Mouse (Mus musculus): ENCODE data around the gene Nup214. TPM values are rescaled to one million over a fixed set of nuclear protein-coding genes. Genes with fewer than 3 reads are reported as not detected.

The Nup214 gene
- polyA plus RNA-seq, 1 experiment from 2014 or later, result 54.0 TPM

GRCm38 (mm10) chr2:32061189-32061588, 87.0 kb downstream of the Nup214 start:
- Histone ChIP-seq H3K27me3 (ENCODE audit: control insufficient read depth, insufficient read depth, low read length) (no peaks in the 10 kb centered on the region), H3K36me3 (ENCODE audit: control insufficient read depth, insufficient read depth, low read length) (0 out of 2 replicates have a peak, but pooled peaks cover 2% of the 10 kb centered on the region), H3K27ac (ENCODE audit: low read depth, low read length) (peak overlapping the region; percentile 62; the same call in 1 of the 2 replicates), H3K4me2 (no peak overlapping the region), H3K9ac (ENCODE audit: low read depth, low read length) (0 out of 2 replicates have a peak overlapping the region, but pooled peaks have one; percentile 53), H3K4me1 (ENCODE audit: control insufficient read depth, insufficient read depth, low read length) (peaks cover 92% of the 10 kb centered on the region), H3K4me3 (ENCODE audit: low read depth, low read length) (no peak overlapping the region), H3K9me3 (replicated peaks; ENCODE audit: control insufficient read depth, low read length) (no peaks in the 10 kb centered on the region)
- no peak for ATAC-seq (replicated peaks; ENCODE audit: insufficient number of reproducible peaks, low FRiP score, low TSS enrichment)
- WGBS (ENCODE audit: insufficient replicate concordance), result 54% methylated on average over 2 of the region's 2 CpGs

DNA sequence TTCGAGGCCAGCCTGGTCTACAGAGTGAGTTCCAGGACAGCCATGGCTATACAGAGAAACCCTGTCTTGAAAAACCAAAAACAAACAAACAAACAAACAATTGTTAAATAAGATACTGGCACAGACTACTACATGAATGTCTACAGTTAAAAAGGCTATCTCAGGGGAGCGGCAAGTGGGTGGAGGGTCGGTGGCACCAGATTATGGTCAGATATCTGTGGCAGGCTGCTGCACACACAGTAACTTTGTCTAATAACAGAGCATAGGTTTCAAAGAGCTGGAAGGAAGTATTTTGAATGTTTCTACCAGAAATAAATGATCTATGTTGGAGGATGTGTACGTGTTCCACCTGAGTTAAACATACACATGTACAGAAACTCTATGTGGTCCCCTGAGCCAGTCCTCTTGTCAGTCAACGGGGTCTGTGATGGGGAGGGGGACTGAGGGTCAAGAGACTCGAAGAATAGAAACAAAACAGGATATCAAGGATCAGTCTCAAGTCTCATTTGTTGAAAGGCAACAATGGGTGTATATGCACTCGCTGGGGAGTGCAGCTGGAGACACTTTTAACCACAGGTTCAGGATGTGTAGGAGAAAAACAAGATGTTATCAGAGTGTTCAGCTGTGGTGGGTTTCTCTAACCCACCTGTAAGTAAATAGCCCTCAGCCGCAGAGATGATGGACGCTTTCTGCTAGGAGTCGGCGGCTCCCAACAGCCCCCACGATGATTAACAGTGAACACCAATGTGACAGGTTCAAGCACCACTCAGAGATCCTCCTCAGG, 87.7 kb downstream of the Nup214 start:
- no peaks in the 10 kb centered on the region for H3K9me3 ChIP-seq (replicated peaks; ENCODE audit: control insufficient read depth, low read length)
- H3K36me3 ChIP-seq (ENCODE audit: control insufficient read depth, insufficient read depth, low read length), result 0 out of 2 replicates have a peak, but pooled peaks cover 2% of the 10 kb centered on the region
- H3K27ac ChIP-seq (ENCODE audit: low read depth, low read length), result peak overlapping the region; percentile 96
- no peaks in the 10 kb centered on the region for H3K27me3 ChIP-seq (ENCODE audit: control insufficient read depth, insufficient read depth, low read length)
- 44% methylated on average over 12 of the region's 12 CpGs for WGBS (ENCODE audit: insufficient replicate concordance)
- H3K9ac ChIP-seq (ENCODE audit: low read depth, low read length), result 0 out of 2 replicates have a peak overlapping the region, but pooled peaks have one; percentile 3
- H3K4me3 ChIP-seq (ENCODE audit: low read depth, low read length), result no peak overlapping the region
- no peak for ATAC-seq (replicated peaks; ENCODE audit: insufficient number of reproducible peaks, low FRiP score, low TSS enrichment)
- H3K4me2 ChIP-seq, result 0 out of 2 replicates have a peak overlapping the region, but pooled peaks have one; percentile 31
- peaks cover 90% of the 10 kb centered on the region for H3K4me1 ChIP-seq (ENCODE audit: control insufficient read depth, insufficient read depth, low read length)

- peaks cover 2% of the 10 kb centered on the region; the same call in 1 of the 2 replicates for H3K36me3 ChIP-seq (ENCODE audit: control insufficient read depth, insufficient read depth, low read length)
- peak overlapping the region; percentile 31; the same call in 1 of the 2 replicates for H3K4me2 ChIP-seq
- H3K27me3 ChIP-seq (ENCODE audit: control insufficient read depth, insufficient read depth, low read length), result no peaks in the 10 kb centered on the region
- H3K9ac ChIP-seq (ENCODE audit: low read depth, low read length), result 0 out of 2 replicates have a peak overlapping the region, but pooled peaks have one; percentile 3
- WGBS (ENCODE audit: insufficient replicate concordance), result 77% methylated on average over 15 of the region's 15 CpGs
- H3K9me3 ChIP-seq (replicated peaks; ENCODE audit: control insufficient read depth, low read length), result no peaks in the 10 kb centered on the region
- ATAC-seq (replicated peaks; ENCODE audit: insufficient number of reproducible peaks, low FRiP score, low TSS enrichment), result no peak
- H3K4me3 ChIP-seq (ENCODE audit: low read depth, low read length), result no peak overlapping the region
- peaks cover 88% of the 10 kb centered on the region for H3K4me1 ChIP-seq (ENCODE audit: control insufficient read depth, insufficient read depth, low read length)
- peak overlapping the region; percentile 96 for H3K27ac ChIP-seq (ENCODE audit: low read depth, low read length)
Observed at GRCm38 (mm10) chr2:32062626-32063410, 88.6 kb downstream of the Nup214 start.

DNA sequence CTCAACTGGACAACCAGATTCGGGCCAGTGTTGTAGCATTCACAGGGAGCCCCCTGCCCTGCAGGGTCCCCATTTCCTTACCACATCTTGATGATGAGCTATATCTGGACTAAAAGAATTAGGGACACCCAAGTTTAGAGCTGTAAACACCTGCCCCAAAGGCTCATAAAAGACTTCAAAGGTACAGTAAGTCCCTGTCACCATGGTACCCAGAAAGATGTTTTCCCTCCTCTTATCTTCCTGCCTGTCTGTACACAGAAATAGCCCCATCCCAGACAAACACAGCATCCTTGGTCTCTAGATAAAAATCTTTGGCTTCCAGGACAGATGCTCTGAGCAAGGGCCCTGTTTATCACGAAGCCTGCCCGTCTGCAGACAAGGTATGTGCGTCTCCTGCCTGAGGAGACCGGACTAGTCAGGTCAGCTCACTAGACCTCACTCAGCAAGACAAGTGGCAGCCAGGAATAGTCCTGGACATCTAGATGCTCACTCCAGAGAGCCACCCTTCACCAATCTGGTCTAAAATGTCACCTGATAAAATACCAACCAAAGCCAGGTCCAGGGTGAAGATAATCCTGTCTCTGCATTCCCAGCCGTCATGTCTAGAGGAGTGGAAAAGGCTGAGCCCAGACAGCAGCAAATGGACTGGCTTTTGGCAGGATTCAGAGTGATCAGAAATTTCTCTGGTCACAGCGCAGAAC, 89.4 kb downstream of the Nup214 start:
- 41% methylated on average over 7 of the region's 7 CpGs for WGBS (ENCODE audit: insufficient replicate concordance)
- peak overlapping the region; percentile 37 for H3K4me2 ChIP-seq
- H3K9ac ChIP-seq (ENCODE audit: low read depth, low read length), result peak overlapping the region; percentile 47
- no peaks in the 10 kb centered on the region for H3K9me3 ChIP-seq (replicated peaks; ENCODE audit: control insufficient read depth, low read length)
- H3K27ac ChIP-seq (ENCODE audit: low read depth, low read length), result peak overlapping the region; percentile 96
- H3K36me3 ChIP-seq (ENCODE audit: control insufficient read depth, insufficient read depth, low read length), result peaks cover 4% of the 10 kb centered on the region
- H3K4me1 ChIP-seq (ENCODE audit: control insufficient read depth, insufficient read depth, low read length), result peaks cover 90% of the 10 kb centered on the region
- 0 out of 2 replicates have a peak, but pooled peaks have one; percentile 33 for ATAC-seq (replicated peaks; ENCODE audit: insufficient number of reproducible peaks, low FRiP score, low TSS enrichment)
- no peaks in the 10 kb centered on the region for H3K27me3 ChIP-seq (ENCODE audit: control insufficient read depth, insufficient read depth, low read length)
- no peak overlapping the region for H3K4me3 ChIP-seq (ENCODE audit: low read depth, low read length)

DNA sequence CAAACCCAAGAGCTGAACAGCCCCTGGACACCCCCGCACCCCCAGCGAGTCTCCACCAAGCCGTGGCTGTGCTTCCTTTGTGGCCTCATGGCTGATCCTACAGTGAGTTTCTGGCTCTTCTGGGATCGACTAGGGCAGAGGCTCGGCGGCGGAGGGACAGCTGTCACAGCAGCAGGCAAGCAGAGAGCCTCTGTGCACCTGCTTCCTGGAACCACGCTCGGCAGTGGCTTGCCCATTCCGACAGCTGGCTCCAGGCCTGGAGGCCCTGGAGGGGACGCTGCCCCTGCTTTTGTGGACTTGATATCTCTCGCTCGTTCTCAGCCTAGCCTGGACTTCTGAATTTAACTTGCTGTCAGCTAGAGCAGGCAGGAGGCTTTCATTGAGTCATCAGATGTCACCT, 90.7 kb downstream of the Nup214 start:
- ATAC-seq (replicated peaks; ENCODE audit: insufficient number of reproducible peaks, low FRiP score, low TSS enrichment), result no peak

DNA sequence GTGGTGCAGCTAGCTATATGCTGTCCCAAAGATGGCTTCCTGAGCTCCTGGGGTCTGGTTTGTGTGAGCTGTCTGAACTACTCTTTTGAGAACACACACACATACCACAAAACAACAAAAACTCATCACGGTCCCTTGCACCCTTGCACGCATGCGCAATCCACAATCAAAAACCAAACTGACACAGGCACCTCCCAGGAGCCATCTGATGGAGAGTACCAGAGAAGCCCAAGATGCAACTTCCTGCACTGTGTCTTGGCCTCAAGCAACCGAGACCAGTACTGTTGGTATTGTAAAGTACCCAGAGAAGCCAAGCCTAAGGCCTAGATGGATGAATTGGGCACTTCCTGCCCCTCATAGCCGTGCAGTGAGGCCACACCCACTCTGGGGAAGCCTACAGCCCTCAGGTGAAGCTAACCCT, 91.1 kb downstream of the Nup214 start:
- peak overlapping the region; percentile 96 for H3K27ac ChIP-seq (ENCODE audit: low read depth, low read length)
- no peak for ATAC-seq (replicated peaks; ENCODE audit: insufficient number of reproducible peaks, low FRiP score, low TSS enrichment)
- WGBS (ENCODE audit: insufficient replicate concordance), result 54% methylated on average over 5 of the region's 5 CpGs
- H3K4me2 ChIP-seq, result no peak overlapping the region
- peaks cover 82% of the 10 kb centered on the region for H3K4me1 ChIP-seq (ENCODE audit: control insufficient read depth, insufficient read depth, low read length)
- no peaks in the 10 kb centered on the region for H3K9me3 ChIP-seq (replicated peaks; ENCODE audit: control insufficient read depth, low read length)
- no peak overlapping the region for H3K4me3 ChIP-seq (ENCODE audit: low read depth, low read length)
- H3K27me3 ChIP-seq (ENCODE audit: control insufficient read depth, insufficient read depth, low read length), result no peaks in the 10 kb centered on the region
- H3K36me3 ChIP-seq (ENCODE audit: control insufficient read depth, insufficient read depth, low read length), result peaks cover 7% of the 10 kb centered on the region
- peak overlapping the region; percentile 47 for H3K9ac ChIP-seq (ENCODE audit: low read depth, low read length)

More for the DNA sequence above, 90.7 kb downstream of the Nup214 start:
- peaks cover 85% of the 10 kb centered on the region for H3K4me1 ChIP-seq (ENCODE audit: control insufficient read depth, insufficient read depth, low read length)
- no peaks in the 10 kb centered on the region for H3K9me3 ChIP-seq (replicated peaks; ENCODE audit: control insufficient read depth, low read length)
- H3K36me3 ChIP-seq (ENCODE audit: control insufficient read depth, insufficient read depth, low read length), result peaks cover 7% of the 10 kb centered on the region
- H3K9ac ChIP-seq (ENCODE audit: low read depth, low read length), result peak overlapping the region; percentile 47
- peak overlapping the region; percentile 37 for H3K4me2 ChIP-seq
- H3K4me3 ChIP-seq (ENCODE audit: low read depth, low read length), result no peak overlapping the region
- peak overlapping the region; percentile 96 for H3K27ac ChIP-seq (ENCODE audit: low read depth, low read length)
- no peaks in the 10 kb centered on the region for H3K27me3 ChIP-seq (ENCODE audit: control insufficient read depth, insufficient read depth, low read length)
- 55% methylated on average over 13 of the region's 13 CpGs for WGBS (ENCODE audit: insufficient replicate concordance)

DNA sequence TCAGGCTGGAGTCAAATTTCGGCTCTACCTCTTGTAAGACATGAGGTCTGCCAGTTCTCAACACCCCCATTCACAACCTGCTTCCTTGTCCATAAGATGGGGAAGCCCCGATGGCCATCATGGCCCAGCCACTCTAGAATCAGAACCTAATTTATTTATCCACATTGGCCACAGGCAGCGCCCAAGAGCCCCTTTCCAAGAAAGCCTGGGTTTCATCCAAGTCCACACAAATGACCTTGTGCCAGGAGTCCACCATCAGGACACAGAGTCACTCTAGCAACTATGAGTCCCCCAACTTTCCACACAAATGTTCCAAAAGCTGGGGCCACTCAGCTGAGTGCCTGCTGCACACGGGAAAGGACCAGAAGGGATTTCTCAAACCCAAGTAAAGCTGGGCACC, 91.8 kb downstream of the Nup214 start:
- Histone ChIP-seq H3K4me2 (no peak overlapping the region), H3K4me1 (ENCODE audit: control insufficient read depth, insufficient read depth, low read length) (peaks cover 75% of the 10 kb centered on the region), H3K36me3 (ENCODE audit: control insufficient read depth, insufficient read depth, low read length) (peaks cover 7% of the 10 kb centered on the region), H3K27ac (ENCODE audit: low read depth, low read length) (peak overlapping the region; percentile 96), H3K27me3 (ENCODE audit: control insufficient read depth, insufficient read depth, low read length) (no peaks in the 10 kb centered on the region), H3K9ac (ENCODE audit: low read depth, low read length) (peak overlapping the region; percentile 47; the same call in 1 of the 2 replicates), H3K4me3 (ENCODE audit: low read depth, low read length) (no peak overlapping the region), H3K9me3 (replicated peaks; ENCODE audit: control insufficient read depth, low read length) (no peaks in the 10 kb centered on the region)
- WGBS (ENCODE audit: insufficient replicate concordance), result 71% methylated on average over 4 of the region's 4 CpGs
- ATAC-seq (replicated peaks; ENCODE audit: insufficient number of reproducible peaks, low FRiP score, low TSS enrichment), result no peak

Data from heart, embryonic 11.5 days (tissue).